Mouse (Mus musculus) embryonic facial prominence, embryonic 13.5 days (tissue): ENCODE measurements at regions not wholly inside any gene's neighbourhood (a gene's known extent, or its start where the extent isn't known, plus 50 kb on each side); places are given as distances from the start of the nearest gene placed in this dataset.

ENCODE experiments used
- ATAC-seq: fragments of 200-750 bp; cut with Nextera tagmentation; 2 replicates; pipeline ENCODE4 v1.8.0; 2017; ENCODE audit warnings: low read depth; ENCODE audit not compliant: insufficient number of reproducible peaks, insufficient read depth, low FRiP score, low TSS enrichment
- H3K27ac ChIP-seq: fragments of 300-500 bp; sonication (generic); 2 replicates; pipeline ENCODE4 v1.5.1; 2015; ENCODE audit warnings: moderate library complexity, mild to moderate bottlenecking, inconsistent platforms
- H3K27me3 ChIP-seq: fragments of 300-500 bp; sonication (generic); 2 replicates; pipeline ENCODE4 v1.6.1; 2015; ENCODE audit warnings: mild to moderate bottlenecking, inconsistent platforms
- H3K36me3 ChIP-seq: fragments of 300-500 bp; sonication (generic); 2 replicates; pipeline ENCODE4 v1.6.1; 2015; ENCODE audit warnings: mild to moderate bottlenecking, inconsistent platforms
- H3K4me1 ChIP-seq: fragments of 300-500 bp; sonication (generic); 2 replicates; pipeline ENCODE4 v1.6.1; 2015; ENCODE audit warnings: inconsistent platforms
- H3K4me2 ChIP-seq: fragments of 300-500 bp; sonication (generic); 2 replicates; pipeline ENCODE4 v1.6.1; 2015; ENCODE audit warnings: moderate library complexity, mild to moderate bottlenecking, inconsistent platforms
- H3K4me3 ChIP-seq: fragments of 300-500 bp; sonication (generic); 2 replicates; pipeline ENCODE4 v1.5.1; 2015; ENCODE audit warnings: mild to moderate bottlenecking, inconsistent platforms
- H3K9ac ChIP-seq: fragments of 300-500 bp; sonication (generic); 2 replicates; pipeline ENCODE4 v1.6.1; 2015; ENCODE audit warnings: mild to moderate bottlenecking, inconsistent platforms
- H3K9me3 ChIP-seq: fragments of 300-500 bp; sonication (generic); 2 replicates; pipeline ENCODE4 v1.6.1; 2016; ENCODE audit warnings: inconsistent platforms
- WGBS: fragments of 180-500 bp; shearing (Covaris S2); methylation state at CpG from one replicate; pipeline ENCODE4 v1.1.7; 2015; ENCODE audit warnings: mixed read lengths; 5-methylcytosine and 5-hydroxymethylcytosine counted together

GRCm38 (mm10) chr4:56552126-56552525, 187.7 kb upstream of the Gm26657 start:
- no peak overlapping the region for H3K4me2 ChIP-seq

GRCm38 (mm10) chr4:56533344-56533985, 206.4 kb upstream of the Gm26657 start:
- H3K9me3 ChIP-seq, result no peaks in the 10 kb centered on the region; the same call in 1 of the 2 replicates
- ATAC-seq, result no peak
- peaks cover 6% of the 10 kb centered on the region; the same call in 1 of the 2 replicates for H3K4me1 ChIP-seq
- WGBS, result 78% methylated on average over 9 of the region's 9 CpGs
- H3K4me3 ChIP-seq, result no peak overlapping the region
- no peak overlapping the region for H3K27ac ChIP-seq
- H3K4me2 ChIP-seq, result no peak overlapping the region
- H3K36me3 ChIP-seq, result no peaks in the 10 kb centered on the region
- no peaks in the 10 kb centered on the region for H3K27me3 ChIP-seq
- H3K9ac ChIP-seq, result no peak overlapping the region

More at GRCm38 (mm10) chr4:56552126-56552525, 187.7 kb upstream of the Gm26657 start:
- no peaks in the 10 kb centered on the region for H3K27me3 ChIP-seq
- H3K9me3 ChIP-seq, result no peaks in the 10 kb centered on the region
- no peak overlapping the region for H3K4me3 ChIP-seq
- no peaks in the 10 kb centered on the region; the same call in 1 of the 2 replicates for H3K4me1 ChIP-seq
- ATAC-seq, result no peak
- no peak overlapping the region for H3K27ac ChIP-seq
- H3K36me3 ChIP-seq, result no peaks in the 10 kb centered on the region
- no peak overlapping the region for H3K9ac ChIP-seq

GRCm38 (mm10) chr4:56532921-56533320, 206.9 kb upstream of the Gm26657 start:
- Histone ChIP-seq H3K36me3 (no peaks in the 10 kb centered on the region), H3K9ac (no peak overlapping the region), H3K4me2 (no peak overlapping the region), H3K9me3 (no peaks in the 10 kb centered on the region; the same call in 1 of the 2 replicates), H3K27me3 (no peaks in the 10 kb centered on the region), H3K27ac (no peak overlapping the region), H3K4me3 (no peak overlapping the region), H3K4me1 (peaks cover 6% of the 10 kb centered on the region; the same call in 1 of the 2 replicates)
- no peak for ATAC-seq
- 73% methylated on average over 9 of the region's 9 CpGs for whole genome bisulfite sequencing

GRCm38 (mm10) chr4:56528571-56528970, 211.3 kb upstream of the Gm26657 start:
- H3K9me3 ChIP-seq, result no peaks in the 10 kb centered on the region
- no peak overlapping the region for H3K27ac ChIP-seq
- no peak overlapping the region for H3K4me2 ChIP-seq
- no peak overlapping the region for H3K9ac ChIP-seq
- no peak overlapping the region for H3K4me3 ChIP-seq
- H3K27me3 ChIP-seq, result no peaks in the 10 kb centered on the region
- ATAC-seq, result no peak
- WGBS, result 65% methylated on average over 2 of the region's 2 CpGs
- peaks cover 6% of the 10 kb centered on the region; the same call in 1 of the 2 replicates for H3K4me1 ChIP-seq
- H3K36me3 ChIP-seq, result no peaks in the 10 kb centered on the region

GRCm38 (mm10) chr4:56524430-56524985, 215.4 kb upstream of the Gm26657 start:
- H3K9ac ChIP-seq, result no peak overlapping the region
- H3K4me1 ChIP-seq, result peaks cover 4% of the 10 kb centered on the region; the same call in 1 of the 2 replicates
- 75% methylated on average over 6 of the region's 6 CpGs for WGBS
- H3K4me3 ChIP-seq, result no peak overlapping the region
- no peak overlapping the region for H3K4me2 ChIP-seq
- H3K36me3 ChIP-seq, result no peaks in the 10 kb centered on the region
- no peak for ATAC-seq
- H3K9me3 ChIP-seq, result no peaks in the 10 kb centered on the region
- H3K27me3 ChIP-seq, result no peaks in the 10 kb centered on the region
- no peak overlapping the region for H3K27ac ChIP-seq

GRCm38 (mm10) chr4:56507770-56508169, 232.1 kb upstream of the Gm26657 start:
- H3K27me3 ChIP-seq, result no peaks in the 10 kb centered on the region
- no peak for ATAC-seq
- no peaks in the 10 kb centered on the region for H3K4me1 ChIP-seq

GRCm38 (mm10) chr4:56506786-56507185, 233.1 kb upstream of the Gm26657 start:
- H3K9me3 ChIP-seq, result no peaks in the 10 kb centered on the region
- H3K4me3 ChIP-seq, result no peak overlapping the region
- H3K36me3 ChIP-seq, result no peaks in the 10 kb centered on the region
- no peaks in the 10 kb centered on the region for H3K4me1 ChIP-seq
- no peak for ATAC-seq
- no peak overlapping the region for H3K4me2 ChIP-seq
- 83% methylated on average over 1 of the region's 1 CpGs for WGBS
- no peak overlapping the region for H3K9ac ChIP-seq
- H3K27me3 ChIP-seq, result no peaks in the 10 kb centered on the region
- no peak overlapping the region for H3K27ac ChIP-seq

More at GRCm38 (mm10) chr4:56507770-56508169, 232.1 kb upstream of the Gm26657 start:
- Histone ChIP-seq H3K27ac (no peak overlapping the region), H3K4me3 (no peak overlapping the region), H3K4me2 (no peak overlapping the region), H3K9me3 (no peaks in the 10 kb centered on the region), H3K9ac (no peak overlapping the region), H3K36me3 (no peaks in the 10 kb centered on the region)
- 91% methylated on average over 4 of the region's 4 CpGs for WGBS

GRCm38 (mm10) chr4:56506067-56506466, 233.8 kb upstream of the Gm26657 start:
- H3K4me1 ChIP-seq, result no peaks in the 10 kb centered on the region
- no peaks in the 10 kb centered on the region for H3K9me3 ChIP-seq
- no peaks in the 10 kb centered on the region for H3K27me3 ChIP-seq
- H3K9ac ChIP-seq, result no peak overlapping the region
- no peaks in the 10 kb centered on the region for H3K36me3 ChIP-seq
- no peak for ATAC-seq
- no peak overlapping the region for H3K27ac ChIP-seq
- 68% methylated on average over 1 of the region's 1 CpGs for WGBS
- no peak overlapping the region for H3K4me3 ChIP-seq
- H3K4me2 ChIP-seq, result no peak overlapping the region

- 38% methylated on average over 16 of the region's 16 CpGs for WGBS
- Histone ChIP-seq H3K27ac (no peak overlapping the region), H3K4me1 (peaks cover 7% of the 10 kb centered on the region), H3K36me3 (no peaks in the 10 kb centered on the region), H3K9ac (no peak overlapping the region), H3K4me2 (no peak overlapping the region), H3K27me3 (peaks cover 7% of the 10 kb centered on the region), H3K9me3 (no peaks in the 10 kb centered on the region), H3K4me3 (no peak overlapping the region)
- ATAC-seq, result no peak
Observed at GRCm38 (mm10) chr4:56492537-56493221, 247.2 kb upstream of the Gm26657 start.

- H3K9ac ChIP-seq, result no peak overlapping the region
- WGBS, result 88% methylated on average over 4 of the region's 4 CpGs
- no peak overlapping the region for H3K27ac ChIP-seq
- no peak overlapping the region for H3K4me2 ChIP-seq
- no peaks in the 10 kb centered on the region for H3K36me3 ChIP-seq
- no peak overlapping the region for H3K4me3 ChIP-seq
- no peaks in the 10 kb centered on the region for H3K9me3 ChIP-seq
- peaks cover 7% of the 10 kb centered on the region for H3K4me1 ChIP-seq
- H3K27me3 ChIP-seq, result peaks cover 5% of the 10 kb centered on the region
- ATAC-seq, result no peak
Observed at GRCm38 (mm10) chr4:56489361-56489760, 250.5 kb upstream of the Gm26657 start.

GRCm38 (mm10) chr4:56483708-56484107, 256.2 kb upstream of the Gm26657 start:
- no peak for ATAC-seq
- Histone ChIP-seq H3K36me3 (no peaks in the 10 kb centered on the region), H3K4me2 (no peak overlapping the region), H3K27me3 (no peaks in the 10 kb centered on the region), H3K9ac (no peak overlapping the region), H3K4me1 (no peaks in the 10 kb centered on the region), H3K4me3 (no peak overlapping the region), H3K27ac (no peak overlapping the region), H3K9me3 (no peaks in the 10 kb centered on the region)
- WGBS, result 68% methylated on average over 8 of the region's 8 CpGs

- no peak for ATAC-seq
- Histone ChIP-seq H3K9me3 (no peaks in the 10 kb centered on the region), H3K27ac (no peak overlapping the region), H3K9ac (no peak overlapping the region), H3K36me3 (no peaks in the 10 kb centered on the region), H3K4me3 (no peak overlapping the region), H3K4me1 (no peaks in the 10 kb centered on the region), H3K27me3 (no peaks in the 10 kb centered on the region), H3K4me2 (no peak overlapping the region)
- WGBS, result 87% methylated on average over 4 of the region's 4 CpGs
Observed at GRCm38 (mm10) chr4:56456788-56457187, 283.1 kb upstream of the Gm26657 start.
